Mouse (Mus musculus): ENCODE results near the gene Gnpat. TPM values are rescaled to one million over a fixed set of nuclear protein-coding genes. Genes with fewer than 3 reads are reported as not detected.

Gnpat gene
- polyA plus RNA-seq, 1 experiment from 2014 or later: 41.4 TPM

DNA sequence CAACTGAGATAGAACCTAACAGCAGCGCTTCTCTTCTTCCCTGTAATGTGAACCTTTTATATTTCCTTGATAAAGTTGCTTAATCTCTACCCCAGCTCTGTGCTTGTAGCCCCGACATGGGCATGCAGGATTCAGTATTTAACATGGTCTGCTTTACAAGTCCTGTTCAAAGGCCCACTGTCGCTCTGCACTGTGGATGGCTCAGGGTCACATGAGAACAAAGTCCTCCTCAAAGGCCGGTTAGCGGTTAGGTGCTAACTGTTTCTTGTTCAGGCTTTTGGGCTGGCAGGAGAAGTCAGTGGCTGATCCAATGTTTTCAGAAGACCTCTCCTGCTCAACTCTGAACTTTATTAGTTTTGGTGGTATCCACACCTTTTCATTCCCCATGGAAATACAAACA, 17.3 kb upstream of the Gnpat start:
- 87% methylated on average over 5 of the region's 5 CpGs for WGBS
- DNase-seq (ENCODE audit: low spot score) (no peak), ATAC-seq (ENCODE audit: low FRiP score, low TSS enrichment) (no peak)
- Histone ChIP-seq H3K36me3 (ENCODE audit: control insufficient read depth, insufficient read depth, low read length) (no peaks in the 10 kb centered on the region), H3K27me3 (ENCODE audit: control insufficient read depth, insufficient read depth, low read length) (no peaks in the 10 kb centered on the region), H3K9ac (ENCODE audit: low read length) (no peak overlapping the region), H3K4me3 (ENCODE audit: low read depth, low read length) (no peak overlapping the region), H3K9me3 (ENCODE audit: control insufficient read depth, low read length) (no peaks in the 10 kb centered on the region), H3K27ac (replicated peaks) (no peak overlapping the region), H3K4me2 (replicated peaks; ENCODE audit: low read depth) (no peak overlapping the region), H3K4me1 (replicated peaks; ENCODE audit: control insufficient read depth, insufficient read depth) (no peaks in the 10 kb centered on the region)
- no peak for TF ChIP-seq CTCF (IDR thresholded peaks at IDR 0.05; ENCODE audit: low read depth)

DNA sequence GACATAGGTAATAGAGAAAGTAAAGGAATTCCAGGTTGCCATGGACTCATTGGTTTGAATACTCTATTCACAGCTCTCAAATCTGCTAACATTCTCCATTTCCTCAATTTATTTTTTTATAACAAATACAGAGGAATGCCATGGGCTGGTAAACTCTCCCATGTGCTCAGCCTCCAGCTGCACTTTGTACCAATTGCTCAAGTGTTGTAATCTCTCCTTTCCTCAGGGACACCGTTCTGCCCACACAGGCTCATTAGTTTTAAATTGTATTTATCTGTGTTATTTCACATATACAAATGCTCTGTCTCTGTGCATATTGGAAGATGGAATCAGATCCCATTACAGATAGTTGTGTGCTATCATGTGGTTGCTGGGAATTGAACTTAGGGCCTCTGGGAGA, 9.3 kb upstream of the Gnpat start:
- H3K27me3 ChIP-seq (ENCODE audit: control insufficient read depth, insufficient read depth, low read length): no peaks in the 10 kb centered on the region
- no peaks in the 10 kb centered on the region for H3K4me1 ChIP-seq (replicated peaks; ENCODE audit: control insufficient read depth, insufficient read depth)
- H3K27ac ChIP-seq (replicated peaks): no peak overlapping the region
- H3K9ac ChIP-seq (ENCODE audit: low read length): no peak overlapping the region
- DNase-seq (ENCODE audit: low spot score): no peak
- peaks cover 9% of the 10 kb centered on the region for H3K36me3 ChIP-seq (ENCODE audit: control insufficient read depth, insufficient read depth, low read length)
- H3K4me3 ChIP-seq (ENCODE audit: low read depth, low read length): no peak overlapping the region
- WGBS: 98% methylated on average over 1 of the region's 1 CpGs
- H3K9me3 ChIP-seq (ENCODE audit: control insufficient read depth, low read length): no peaks in the 10 kb centered on the region
- H3K4me2 ChIP-seq (replicated peaks; ENCODE audit: low read depth): no peak overlapping the region
- TF ChIP-seq CTCF (IDR thresholded peaks at IDR 0.05; ENCODE audit: low read depth): no peak
- no peak for TF ChIP-seq EP300 (optimal IDR thresholded peaks at IDR 0.05)
- no peak for ATAC-seq (ENCODE audit: low FRiP score, low TSS enrichment)

GRCm38 (mm10) chr8:124859466-124859865, 3.4 kb upstream of the Gnpat start:
- no peak for ATAC-seq (ENCODE audit: low FRiP score, low TSS enrichment)
- Histone ChIP-seq H3K27me3 (ENCODE audit: control insufficient read depth, insufficient read depth, low read length) (no peaks in the 10 kb centered on the region), H3K4me3 (ENCODE audit: low read depth, low read length) (no peak overlapping the region), H3K9me3 (ENCODE audit: control insufficient read depth, low read length) (no peaks in the 10 kb centered on the region), H3K4me2 (replicated peaks; ENCODE audit: low read depth) (no peak overlapping the region), H3K36me3 (ENCODE audit: control insufficient read depth, insufficient read depth, low read length) (peaks cover 9% of the 10 kb centered on the region), H3K4me1 (replicated peaks; ENCODE audit: control insufficient read depth, insufficient read depth) (peaks cover 5% of the 10 kb centered on the region), H3K9ac (ENCODE audit: low read length) (no peak overlapping the region), H3K27ac (replicated peaks) (no peak overlapping the region)
- DNase-seq (ENCODE audit: low spot score): peak; percentile 45
- TF ChIP-seq EP300 (optimal IDR thresholded peaks at IDR 0.05) (no peak), CTCF (IDR thresholded peaks at IDR 0.05; ENCODE audit: low read depth) (peak; percentile 69)

- no peak overlapping the region for H3K27ac ChIP-seq (replicated peaks)
- peaks cover 5% of the 10 kb centered on the region for H3K4me1 ChIP-seq (replicated peaks; ENCODE audit: control insufficient read depth, insufficient read depth)
- no peaks in the 10 kb centered on the region for H3K9me3 ChIP-seq (ENCODE audit: control insufficient read depth, low read length)
- ATAC-seq (ENCODE audit: low FRiP score, low TSS enrichment) (no peak), DNase-seq (ENCODE audit: low spot score) (no peak)
- no peak for TF ChIP-seq CTCF (IDR thresholded peaks at IDR 0.05; ENCODE audit: low read depth)
- WGBS: 98% methylated on average over 3 of the region's 3 CpGs
- peaks cover 9% of the 10 kb centered on the region for H3K36me3 ChIP-seq (ENCODE audit: control insufficient read depth, insufficient read depth, low read length)
- H3K9ac ChIP-seq (ENCODE audit: low read length): no peak overlapping the region
- H3K4me2 ChIP-seq (replicated peaks; ENCODE audit: low read depth): no peak overlapping the region
- no peaks in the 10 kb centered on the region for H3K27me3 ChIP-seq (ENCODE audit: control insufficient read depth, insufficient read depth, low read length)
- H3K4me3 ChIP-seq (ENCODE audit: low read depth, low read length): no peak overlapping the region
These were observed 2.6 kb upstream of the Gnpat start for GRCm38 (mm10) chr8:124860188-124860587.

- peaks cover 1% of the 10 kb centered on the region; the same call in 1 of the 2 replicates for H3K36me3 ChIP-seq (ENCODE audit: control insufficient read depth, insufficient read depth, low read length)
- DNase-seq (ENCODE audit: low spot score) (no peak), ATAC-seq (ENCODE audit: low FRiP score, low TSS enrichment) (no peak)
- peaks cover 5% of the 10 kb centered on the region for H3K4me1 ChIP-seq (replicated peaks; ENCODE audit: control insufficient read depth, insufficient read depth)
- H3K9me3 ChIP-seq (ENCODE audit: control insufficient read depth, low read length): no peaks in the 10 kb centered on the region
- peak overlapping the region; percentile 98 for H3K9ac ChIP-seq (ENCODE audit: low read length)
- H3K4me2 ChIP-seq (replicated peaks; ENCODE audit: low read depth): peak overlapping the region; percentile 68
- peak overlapping the region; percentile 94 for H3K4me3 ChIP-seq (ENCODE audit: low read depth, low read length)
- TF ChIP-seq EP300 (optimal IDR thresholded peaks at IDR 0.05) (no peak), CTCF (IDR thresholded peaks at IDR 0.05; ENCODE audit: low read depth) (peak; percentile 36; the same call in 1 of the 2 replicates)
- under 1% methylated on average over 33 of the region's 33 CpGs for WGBS
- H3K27ac ChIP-seq (replicated peaks): peak overlapping the region; percentile 96
- no peaks in the 10 kb centered on the region for H3K27me3 ChIP-seq (ENCODE audit: control insufficient read depth, insufficient read depth, low read length)
These were observed 387 bp downstream of the Gnpat start for GRCm38 (mm10) chr8:124863163-124863677.

- ATAC-seq (ENCODE audit: low FRiP score, low TSS enrichment) (no peak), DNase-seq (ENCODE audit: low spot score) (no peak)
- Histone ChIP-seq H3K9ac (ENCODE audit: low read length) (peak overlapping the region; percentile 98), H3K27ac (replicated peaks) (peak overlapping the region; percentile 96; the same call in 1 of the 2 replicates), H3K27me3 (ENCODE audit: control insufficient read depth, insufficient read depth, low read length) (no peaks in the 10 kb centered on the region), H3K4me3 (ENCODE audit: low read depth, low read length) (peak overlapping the region; percentile 94), H3K9me3 (ENCODE audit: control insufficient read depth, low read length) (no peaks in the 10 kb centered on the region), H3K36me3 (ENCODE audit: control insufficient read depth, insufficient read depth, low read length) (no peaks in the 10 kb centered on the region), H3K4me1 (replicated peaks; ENCODE audit: control insufficient read depth, insufficient read depth) (peaks cover 5% of the 10 kb centered on the region), H3K4me2 (replicated peaks; ENCODE audit: low read depth) (peak overlapping the region; percentile 68)
- TF ChIP-seq CTCF (IDR thresholded peaks at IDR 0.05; ENCODE audit: low read depth) (no peak), EP300 (optimal IDR thresholded peaks at IDR 0.05) (no peak)
- WGBS: 6% methylated on average over 8 of the region's 8 CpGs
These were observed 896 bp downstream of the Gnpat start for GRCm38 (mm10) chr8:124863729-124864128.
